Mouse (Mus musculus) heart, embryonic 11.5 days (tissue): ENCODE measurements around the gene Trmt5. TPM values are rescaled to one million over a fixed set of nuclear protein-coding genes. Genes with fewer than 3 reads are reported as not detected.

Experiments
- ATAC-seq: fragments of 200-750 bp; cut with Nextera tagmentation; replicated peaks from 2 replicates; pipeline ENCODE4 v1.8.0; 2017; ENCODE audit warnings: moderate library complexity; ENCODE audit not compliant: insufficient number of reproducible peaks, low FRiP score, low TSS enrichment
- H3K27ac ChIP-seq: fragments of 300-500 bp; sonication (generic); 2 replicates; pipeline ENCODE4 v1.5.1; 2014; ENCODE audit warnings: mild to moderate bottlenecking, low read depth, low read length
- H3K27me3 ChIP-seq: fragments of 300-500 bp; sonication (generic); 2 replicates; pipeline ENCODE4 v1.6.1; 2014; ENCODE audit warnings: mild to moderate bottlenecking, low read length, mixed read lengths; ENCODE audit not compliant: control insufficient read depth, insufficient read depth
- H3K36me3 ChIP-seq: fragments of 300-500 bp; sonication (generic); 2 replicates; pipeline ENCODE4 v1.6.1; 2014; ENCODE audit warnings: mild to moderate bottlenecking, low read length, moderate library complexity, mixed read lengths; ENCODE audit not compliant: control insufficient read depth, insufficient read depth
- H3K4me1 ChIP-seq: fragments of 300-500 bp; sonication (generic); 2 replicates; pipeline ENCODE4 v1.6.1; 2014; ENCODE audit warnings: low read length; ENCODE audit not compliant: control insufficient read depth, insufficient read depth
- H3K4me2 ChIP-seq: fragments of 300-500 bp; sonication (generic); 2 replicates; pipeline ENCODE4 v1.6.1; 2014; ENCODE audit warnings: mild to moderate bottlenecking, moderate library complexity
- H3K4me3 ChIP-seq: fragments of 300-500 bp; sonication (generic); 2 replicates; pipeline ENCODE4 v1.5.1; 2014; ENCODE audit warnings: low read depth, low read length
- H3K9ac ChIP-seq: fragments of 300-500 bp; sonication (generic); 2 replicates; pipeline ENCODE4 v1.6.1; 2014; ENCODE audit warnings: mild to moderate bottlenecking, low read depth, low read length, moderate library complexity
- H3K9me3 ChIP-seq: fragments of 300-500 bp; sonication (generic); replicated peaks from 2 replicates; pipeline ENCODE4 v1.6.1; 2016; ENCODE audit warnings: low read length; ENCODE audit not compliant: control insufficient read depth
- WGBS: fragments of 180-500 bp; shearing (Covaris S2); extraction: QIAGEN DNeasy Blood & Tissue Kit; methylation state at CpG from one replicate; pipeline ENCODE4 v1.1.7; 2014; ENCODE audit not compliant: insufficient replicate concordance; 5-methylcytosine and 5-hydroxymethylcytosine counted together
- polyA plus RNA-seq: library from polyadenylated mRNA; unstranded; fragments of >200 nt; fragmentation: Nextera tagmentation; extraction: Ambion mirVana; gene quantifications from 2 replicates; pipeline ENCODE4 v1.2.1, GENCODE M21; 2014

Trmt5 gene
- polyA plus RNA-seq, 1 experiment from 2014 or later = 16.0 TPM

DNA sequence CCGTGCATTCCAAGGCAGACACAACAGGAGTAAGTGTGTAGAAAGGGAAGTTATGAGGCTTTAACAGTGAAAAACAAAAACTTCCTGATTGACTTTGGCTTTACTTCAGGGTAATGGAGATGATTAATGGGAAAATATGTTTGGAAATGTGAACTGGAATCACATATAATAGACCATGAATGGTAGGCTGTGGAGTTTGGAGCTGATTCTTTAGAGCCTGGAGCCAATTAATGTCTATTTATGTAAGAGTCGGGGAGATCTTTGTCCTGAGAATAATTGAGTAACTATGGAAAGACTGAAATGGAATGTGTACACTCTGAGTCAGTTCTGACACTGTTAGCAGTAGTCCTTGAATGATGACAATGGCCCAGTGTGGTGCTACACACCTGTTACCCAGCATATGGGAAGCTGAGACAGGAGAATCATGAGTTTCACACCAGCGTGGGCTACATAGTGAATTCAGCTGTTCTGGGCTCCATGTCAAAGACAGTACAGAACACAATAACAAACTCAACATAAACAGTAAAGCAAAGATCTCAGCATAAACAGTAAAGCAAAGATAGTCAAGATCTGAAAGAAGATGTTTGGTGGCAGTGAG lies 21.0 kb downstream of the Trmt5 start:
- Histone ChIP-seq H3K4me3 (no peak overlapping the region), H3K36me3 (no peaks in the 10 kb centered on the region), H3K27ac (no peak overlapping the region), H3K27me3 (no peaks in the 10 kb centered on the region), H3K4me1 (no peaks in the 10 kb centered on the region), H3K9me3 (no peaks in the 10 kb centered on the region), H3K9ac (no peak overlapping the region), H3K4me2 (no peak overlapping the region)
- no peak for ATAC-seq
- 90% methylated on average over 3 of the region's 3 CpGs for WGBS

GRCm38 (mm10) chr12:73260339-73260738 lies 26.2 kb downstream of the Trmt5 start:
- Histone ChIP-seq H3K4me2 (no peak overlapping the region), H3K27me3 (no peaks in the 10 kb centered on the region), H3K27ac (no peak overlapping the region), H3K4me3 (no peak overlapping the region), H3K9me3 (no peaks in the 10 kb centered on the region), H3K9ac (no peak overlapping the region), H3K36me3 (no peaks in the 10 kb centered on the region), H3K4me1 (no peaks in the 10 kb centered on the region)
- 86% methylated on average over 1 of the region's 1 CpGs for WGBS
- ATAC-seq = no peak

GRCm38 (mm10) chr12:73259269-73259668 lies 27.2 kb downstream of the Trmt5 start:
- 92% methylated on average over 6 of the region's 6 CpGs for WGBS
- H3K36me3 ChIP-seq = no peaks in the 10 kb centered on the region
- no peak overlapping the region for H3K4me3 ChIP-seq
- ATAC-seq = no peak
- no peaks in the 10 kb centered on the region for H3K27me3 ChIP-seq
- no peak overlapping the region for H3K9ac ChIP-seq
- H3K9me3 ChIP-seq = no peaks in the 10 kb centered on the region
- no peaks in the 10 kb centered on the region for H3K4me1 ChIP-seq
- H3K4me2 ChIP-seq = no peak overlapping the region
- H3K27ac ChIP-seq = no peak overlapping the region

GRCm38 (mm10) chr12:73255006-73255405 lies 31.5 kb downstream of the Trmt5 start:
- Histone ChIP-seq H3K4me2 (no peak overlapping the region), H3K27ac (no peak overlapping the region), H3K4me1 (no peaks in the 10 kb centered on the region), H3K9ac (no peak overlapping the region), H3K36me3 (no peaks in the 10 kb centered on the region), H3K27me3 (no peaks in the 10 kb centered on the region), H3K9me3 (no peaks in the 10 kb centered on the region), H3K4me3 (no peak overlapping the region)
- 65% methylated on average over 2 of the region's 2 CpGs for WGBS
- ATAC-seq = no peak

GRCm38 (mm10) chr12:73245687-73246086 lies 40.8 kb downstream of the Trmt5 start:
- Histone ChIP-seq H3K9ac (no peak overlapping the region), H3K9me3 (no peaks in the 10 kb centered on the region), H3K4me2 (no peak overlapping the region), H3K27ac (no peak overlapping the region), H3K4me3 (no peak overlapping the region), H3K36me3 (no peaks in the 10 kb centered on the region), H3K4me1 (0 out of 2 replicates have a peak, but pooled peaks cover 3% of the 10 kb centered on the region), H3K27me3 (no peaks in the 10 kb centered on the region)
- no peak for ATAC-seq
- 78% methylated on average over 5 of the region's 5 CpGs for WGBS

DNA sequence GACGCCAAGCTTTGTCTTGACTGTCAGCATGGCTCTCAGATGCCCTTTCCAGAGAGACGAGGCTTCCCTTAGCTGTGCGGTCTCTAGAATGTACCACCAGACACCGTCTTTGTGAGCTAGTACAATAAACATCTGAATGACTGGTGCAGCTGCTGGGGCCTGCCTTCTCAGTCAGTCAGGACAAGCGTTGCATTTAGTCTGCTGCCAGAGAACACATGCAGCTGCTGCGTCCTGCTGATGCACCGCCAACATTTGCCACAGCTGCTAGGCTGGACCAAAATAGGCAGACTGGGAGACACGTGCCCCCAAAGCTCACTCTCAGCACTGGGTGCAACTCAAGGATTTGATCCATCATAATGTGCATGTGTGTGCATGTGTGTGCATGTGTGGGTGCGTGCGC lies 44.5 kb downstream of the Trmt5 start:
- Histone ChIP-seq H3K9me3 (no peaks in the 10 kb centered on the region), H3K9ac (no peak overlapping the region), H3K36me3 (no peaks in the 10 kb centered on the region), H3K4me2 (no peak overlapping the region), H3K27ac (no peak overlapping the region), H3K27me3 (no peaks in the 10 kb centered on the region), H3K4me3 (no peak overlapping the region), H3K4me1 (no peaks in the 10 kb centered on the region)
- WGBS = 76% methylated on average over 10 of the region's 10 CpGs
- ATAC-seq = no peak

DNA sequence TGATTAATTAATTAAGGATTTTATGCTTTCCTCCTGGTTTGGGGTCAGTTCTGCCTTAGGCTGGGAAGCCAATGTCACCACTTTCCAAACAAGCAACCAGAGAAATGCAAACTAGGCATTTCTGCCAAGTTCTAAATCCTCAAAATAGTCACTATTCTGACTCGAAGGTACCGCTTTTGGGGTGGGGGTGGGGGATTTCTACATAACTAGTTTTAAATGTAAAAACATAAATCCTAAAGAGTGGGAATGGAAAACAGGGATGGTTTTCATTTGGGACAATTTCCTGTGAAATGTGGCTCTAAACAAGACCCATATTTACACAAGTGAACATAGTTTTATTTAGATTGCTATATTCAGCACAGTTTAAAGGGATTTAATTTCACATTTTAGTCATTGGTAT lies 53.9 kb downstream of the Trmt5 start:
- no peak overlapping the region for H3K4me3 ChIP-seq
- H3K4me1 ChIP-seq = no peaks in the 10 kb centered on the region
- H3K4me2 ChIP-seq = no peak overlapping the region
- WGBS = 75% methylated on average over 2 of the region's 2 CpGs
- ATAC-seq = no peak
- no peaks in the 10 kb centered on the region for H3K27me3 ChIP-seq
- H3K9ac ChIP-seq = no peak overlapping the region
- no peaks in the 10 kb centered on the region for H3K9me3 ChIP-seq
- no peak overlapping the region for H3K27ac ChIP-seq
- no peaks in the 10 kb centered on the region for H3K36me3 ChIP-seq

DNA sequence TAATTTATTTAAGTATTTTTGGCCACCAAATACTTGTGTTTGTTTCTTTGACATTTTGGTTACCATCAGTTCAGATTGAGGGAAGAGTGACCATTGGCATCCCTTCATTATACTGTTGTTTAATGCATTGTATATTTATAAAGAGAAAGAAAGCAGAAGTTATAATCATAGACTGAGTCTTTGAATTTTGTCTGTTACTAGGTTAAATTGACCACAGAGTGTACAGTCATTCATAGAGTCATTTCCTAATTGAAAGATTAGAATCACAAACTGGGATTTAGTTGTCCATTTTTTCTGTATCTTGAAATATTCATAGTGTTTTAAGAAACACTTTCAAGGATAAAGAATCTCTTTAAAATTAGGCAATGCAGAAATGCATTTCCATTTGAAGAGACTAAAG lies 55.0 kb downstream of the Trmt5 start:
- Histone ChIP-seq H3K27ac (no peak overlapping the region), H3K4me3 (no peak overlapping the region), H3K9me3 (no peaks in the 10 kb centered on the region), H3K4me2 (no peak overlapping the region), H3K36me3 (no peaks in the 10 kb centered on the region), H3K9ac (no peak overlapping the region), H3K27me3 (no peaks in the 10 kb centered on the region), H3K4me1 (no peaks in the 10 kb centered on the region)
- no peak for ATAC-seq

DNA sequence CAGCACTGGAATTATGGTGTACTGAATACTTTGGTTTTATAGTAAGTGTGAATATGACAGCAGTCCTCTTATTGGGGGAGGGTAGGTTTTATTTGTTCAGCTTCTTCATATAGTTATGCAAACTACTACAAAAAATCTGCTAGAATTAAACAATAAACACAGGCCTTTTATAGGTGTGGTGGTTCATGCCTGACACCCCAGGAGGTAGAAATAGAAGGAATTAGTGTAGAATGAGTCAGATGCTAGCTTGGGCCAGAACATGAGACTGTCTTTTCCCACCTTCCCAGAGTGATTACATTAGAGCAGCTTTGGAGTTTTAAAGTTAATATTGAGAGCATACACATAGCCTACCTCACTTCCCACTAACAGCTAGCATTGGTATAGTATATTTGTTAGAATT lies 56.3 kb downstream of the Trmt5 start:
- H3K36me3 ChIP-seq = no peaks in the 10 kb centered on the region
- no peak overlapping the region for H3K4me2 ChIP-seq
- no peak overlapping the region for H3K27ac ChIP-seq

More for the DNA sequence above, 56.3 kb downstream of the Trmt5 start:
- no peak overlapping the region for H3K4me3 ChIP-seq
- H3K9ac ChIP-seq = no peak overlapping the region
- no peaks in the 10 kb centered on the region for H3K4me1 ChIP-seq
- no peaks in the 10 kb centered on the region for H3K9me3 ChIP-seq
- no peak for ATAC-seq
- H3K27me3 ChIP-seq = no peaks in the 10 kb centered on the region
